Mouse (Mus musculus) cerebellum, postnatal 4 days (tissue): ENCODE results near the gene Usp16.

Experiments
- DNase-seq, 2 experiments: peaks; one replicate each; pipeline ENCODE4 v3.0.0; 2022; ENCODE audit warnings: low spot score in 2 of 2, mixed read lengths in 1 of 2

Gene Usp16

DNA sequence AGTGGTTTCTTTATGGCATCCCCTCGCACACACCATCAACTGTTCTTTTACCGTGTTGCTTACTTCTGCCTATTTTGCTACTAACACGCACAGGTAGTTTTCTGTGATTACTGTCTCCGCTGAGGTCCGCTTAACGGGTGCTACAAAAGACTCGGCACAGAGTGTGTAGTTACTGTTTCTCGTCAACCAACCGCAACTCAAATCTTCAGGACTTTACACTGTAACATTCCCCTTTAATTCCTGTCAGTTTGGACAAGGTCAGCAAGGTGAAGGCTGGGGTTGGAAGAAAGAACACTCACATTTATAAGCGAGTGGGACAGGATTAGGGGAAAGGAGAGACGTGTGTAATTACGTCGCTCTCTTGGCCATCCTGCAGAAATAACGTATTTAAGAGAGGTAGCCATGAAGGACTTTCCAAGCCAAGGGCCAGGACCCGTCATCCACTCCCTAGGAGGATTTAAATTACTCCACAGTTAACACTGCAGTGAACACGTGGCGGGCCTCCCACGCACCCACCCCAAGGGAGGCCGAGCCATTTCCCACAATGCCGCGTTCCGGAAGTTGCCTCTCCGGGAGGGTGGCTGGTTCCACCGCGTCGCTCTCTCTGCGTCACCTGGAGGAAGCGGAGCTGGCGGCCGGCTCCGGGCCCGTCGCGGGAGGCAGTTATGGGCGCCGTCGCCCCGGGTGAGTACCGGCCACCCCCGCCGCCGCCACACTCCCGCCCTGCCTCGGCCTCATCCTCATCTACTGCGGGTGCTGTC is at the start of gene Usp16:
Gene Usp16, plus strand, starts transcription at position 285 of the 761 bp plus-strand sequence.
- DNase-seq = peak; percentile 76 to 82

DNA sequence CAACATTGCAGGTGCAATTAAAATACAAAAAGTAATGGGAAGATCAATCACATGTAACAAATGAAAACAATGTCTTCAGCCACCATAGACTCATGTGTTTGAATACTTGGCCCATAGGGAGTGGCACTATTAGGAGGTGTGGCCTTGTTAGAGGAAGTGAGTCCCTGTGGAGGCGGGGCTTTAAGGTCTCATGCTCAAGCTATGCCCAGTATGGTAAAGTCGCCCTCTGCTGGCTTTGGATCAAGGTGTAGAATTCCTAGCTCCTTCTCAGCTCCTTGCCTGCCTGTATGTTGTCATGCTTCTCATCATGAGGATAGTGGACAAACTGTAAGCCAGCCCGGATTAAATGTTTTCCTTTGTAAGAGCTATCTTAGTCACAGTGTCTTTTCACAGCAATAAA is 49.5 kb upstream of the Usp16 start:
- DNase-seq = no peak

DNA sequence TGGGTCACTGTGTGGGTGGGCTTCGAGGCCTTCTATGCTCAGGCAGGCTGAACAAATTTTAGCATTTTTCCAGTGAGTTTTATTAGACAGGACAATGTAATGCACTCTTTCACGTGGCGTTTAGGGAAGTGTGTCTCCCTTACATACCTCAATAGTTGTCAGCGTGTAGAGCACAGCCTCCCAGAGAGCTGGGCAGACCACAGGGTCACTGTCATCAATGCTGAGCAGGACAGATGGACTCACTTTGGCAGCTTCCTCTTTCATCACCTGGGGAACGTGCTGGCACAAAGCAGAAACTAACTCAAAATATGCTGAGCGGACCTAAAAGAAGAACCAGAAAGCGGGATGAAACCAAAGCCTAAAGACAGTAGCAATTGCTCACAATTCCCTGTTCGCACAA is 33.8 kb upstream of the Usp16 start:
- no peak for DNase-seq

GRCm38 (mm10) chr16:87427516-87427915 is 27.0 kb upstream of the Usp16 start:
- no peak for DNase-seq

DNA sequence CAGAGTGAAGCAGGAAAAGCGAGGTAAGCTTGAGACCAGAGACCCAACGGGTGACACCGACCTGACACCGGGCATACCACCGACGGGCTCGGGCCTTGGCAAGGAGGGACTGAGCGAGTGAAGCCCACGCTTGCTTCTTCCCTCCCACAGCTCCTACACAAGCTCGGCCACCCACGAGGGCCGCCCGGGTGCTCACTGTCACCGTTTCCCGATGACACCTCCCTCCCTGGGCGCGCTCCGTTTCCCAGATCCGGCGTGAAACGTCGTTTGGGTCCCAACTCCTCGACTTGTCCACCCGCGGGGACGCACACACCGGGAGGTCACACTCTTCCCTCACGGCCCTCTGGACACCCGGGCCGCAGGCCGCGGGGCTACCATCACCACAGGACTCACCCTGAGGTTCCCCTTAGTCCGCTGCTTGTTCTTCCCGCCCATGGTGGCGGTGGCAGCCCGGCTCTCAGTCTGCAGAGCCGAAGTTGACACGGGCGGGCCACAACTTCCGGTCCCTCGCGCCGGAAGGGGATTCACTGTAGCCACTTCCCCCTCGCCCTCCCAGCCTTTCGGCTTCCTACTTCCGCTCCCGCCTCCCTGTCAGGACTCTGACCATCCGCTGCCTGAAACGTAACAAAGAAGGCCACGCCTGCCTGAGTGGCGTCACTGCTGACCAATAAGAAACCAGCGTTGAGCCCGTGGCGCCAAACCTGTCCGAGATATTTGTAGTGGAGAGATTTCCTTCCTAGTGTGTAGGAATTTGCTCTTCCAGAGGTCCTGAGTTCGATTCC is 22.3 kb upstream of the Usp16 start, which contains the start of gene Ltn1:
Gene Ltn1, minus strand, starts transcription at position 580 of the 782 bp plus-strand sequence.
- peak; percentile 97 for DNase-seq

GRCm38 (mm10) chr16:87434266-87434665 is 20.2 kb upstream of the Usp16 start:
- DNase-seq = no peak

GRCm38 (mm10) chr16:87434946-87435345 is 19.6 kb upstream of the Usp16 start:
- DNase-seq = no peak

GRCm38 (mm10) chr16:87435411-87436205 is 18.9 kb upstream of the Usp16 start:
- no peak for DNase-seq

DNA sequence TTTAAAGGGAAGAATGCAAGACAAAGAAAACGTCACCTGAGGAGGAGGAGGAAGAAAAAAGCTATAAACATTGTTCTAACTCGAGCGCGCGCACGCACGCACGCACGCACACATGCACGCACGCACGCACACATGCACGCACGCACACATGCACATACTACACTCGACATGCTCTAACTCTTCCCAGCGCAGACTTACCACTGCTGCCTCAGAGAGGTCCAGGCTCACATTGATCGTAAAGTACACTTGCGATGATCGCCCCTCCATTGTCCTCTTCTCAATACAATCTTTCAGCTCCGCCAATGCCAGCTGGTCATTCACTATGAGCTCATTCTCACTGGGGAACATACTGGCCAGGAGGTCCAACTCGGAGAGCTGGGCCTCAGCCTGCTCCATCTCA is 17.4 kb upstream of the Usp16 start:
- DNase-seq = no peak

DNA sequence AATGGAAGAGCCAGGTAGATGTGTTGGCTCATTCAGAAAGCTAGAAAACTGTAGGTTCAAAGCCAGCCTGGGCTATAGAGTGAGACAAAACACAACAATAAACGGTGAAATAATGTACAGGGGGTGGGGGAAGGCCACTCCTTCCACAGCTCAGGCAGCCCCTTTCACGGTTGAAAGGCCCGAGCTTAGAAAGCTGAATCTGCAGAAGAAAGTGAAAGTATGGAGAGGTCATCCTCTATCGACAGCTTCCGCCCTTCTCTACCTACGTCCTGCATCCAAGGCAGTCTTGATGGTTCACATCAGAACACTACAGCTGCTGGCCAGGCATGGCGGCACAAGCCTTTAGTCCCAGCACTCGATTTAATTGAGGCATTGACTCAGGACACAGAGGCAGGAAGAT is 15.8 kb upstream of the Usp16 start:
- no peak for DNase-seq

GRCm38 (mm10) chr16:87440184-87440686 is 14.3 kb upstream of the Usp16 start, which contains the start of gene Rwdd2b:
Gene Rwdd2b (minus strand): TSS chr16:87440573.
- DNase-seq = peak; percentile 81 to 88

GRCm38 (mm10) chr16:87441089-87441488 is 13.4 kb upstream of the Usp16 start:
- DNase-seq = no peak

- no peak for DNase-seq
These were observed 12.2 kb upstream of the Usp16 start for GRCm38 (mm10) chr16:87442291-87442690.

DNA sequence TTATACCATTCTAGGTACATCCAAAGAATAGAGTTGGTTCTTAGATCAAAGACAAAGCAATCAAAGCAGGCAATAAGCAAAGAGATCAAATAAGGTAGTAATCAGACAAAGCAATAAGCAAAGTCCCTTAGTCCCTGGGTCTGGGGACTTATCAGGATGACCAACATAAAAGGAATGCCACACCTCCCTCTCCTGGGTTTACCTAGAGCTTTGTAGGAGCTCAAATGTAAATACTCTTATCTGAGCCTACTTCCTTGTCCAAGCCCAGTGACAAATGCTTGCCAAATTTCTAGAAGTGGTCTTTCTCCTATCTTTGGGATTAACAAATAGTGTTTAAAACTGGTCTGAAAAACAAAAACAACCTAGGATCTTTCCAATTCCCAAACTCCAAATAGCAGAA is 11.3 kb upstream of the Usp16 start:
- DNase-seq = no peak

DNA sequence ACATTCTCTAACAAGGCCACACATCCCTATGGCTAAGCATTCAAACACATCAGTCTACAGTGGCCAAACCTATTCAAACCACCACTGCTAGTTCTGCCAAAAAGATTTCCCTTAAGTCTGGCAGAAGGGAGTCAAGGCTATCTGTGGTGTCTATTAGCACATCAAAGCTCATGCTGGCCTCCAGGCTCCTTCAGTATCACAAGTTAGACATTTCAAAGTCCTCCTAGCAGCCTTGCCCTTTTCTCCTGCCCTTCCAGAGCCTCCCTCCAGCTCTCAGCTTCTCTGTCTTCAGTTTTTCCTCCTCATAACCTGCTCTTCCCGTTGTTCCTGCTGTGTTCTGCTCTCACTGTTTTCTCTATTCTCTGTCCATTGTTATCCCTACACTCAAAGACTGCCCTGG is 10.4 kb upstream of the Usp16 start:
- no peak for DNase-seq

DNA sequence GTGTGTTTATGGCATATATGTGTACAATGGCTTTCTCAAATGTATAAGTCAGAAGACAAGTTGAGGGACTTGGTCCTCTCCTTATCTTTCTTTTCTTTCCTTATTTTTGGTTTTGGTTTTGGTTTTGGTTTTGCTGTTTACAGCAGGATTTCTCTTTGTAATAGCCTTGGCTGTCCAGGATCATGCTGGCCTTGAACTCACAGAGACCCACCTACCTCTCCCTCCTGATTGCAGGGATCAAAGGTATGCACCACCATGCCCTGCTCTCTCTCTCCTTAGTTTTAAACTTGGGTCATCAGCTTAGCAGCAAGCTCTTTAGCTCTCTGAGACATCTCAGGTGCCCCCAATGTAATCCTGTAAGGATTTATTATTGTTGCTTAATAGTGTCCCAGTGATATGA is 9.4 kb upstream of the Usp16 start:
- no peak for DNase-seq

- no peak for DNase-seq
These were observed 9.0 kb upstream of the Usp16 start for GRCm38 (mm10) chr16:87445528-87445927.

DNA sequence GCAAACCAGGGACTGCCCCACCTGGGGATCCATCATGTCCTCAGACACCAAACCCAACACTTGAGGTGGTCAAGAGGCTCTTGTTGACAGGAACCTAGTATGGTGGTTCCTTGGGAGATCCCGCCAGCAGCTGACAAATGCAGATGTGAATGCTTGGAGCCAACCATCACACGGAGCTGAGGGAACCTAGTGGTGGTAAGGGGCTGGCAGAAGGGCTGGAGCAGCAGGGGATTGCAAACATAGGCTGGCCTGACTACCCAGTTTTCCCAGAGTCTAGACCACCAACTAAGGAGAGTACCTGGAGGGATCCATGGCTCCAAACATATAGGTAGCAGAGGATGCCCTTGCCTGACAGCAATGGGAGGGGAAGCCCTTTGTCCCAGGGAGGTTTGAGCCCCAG is 1.3 kb upstream of the Usp16 start:
- no peak for DNase-seq

DNA sequence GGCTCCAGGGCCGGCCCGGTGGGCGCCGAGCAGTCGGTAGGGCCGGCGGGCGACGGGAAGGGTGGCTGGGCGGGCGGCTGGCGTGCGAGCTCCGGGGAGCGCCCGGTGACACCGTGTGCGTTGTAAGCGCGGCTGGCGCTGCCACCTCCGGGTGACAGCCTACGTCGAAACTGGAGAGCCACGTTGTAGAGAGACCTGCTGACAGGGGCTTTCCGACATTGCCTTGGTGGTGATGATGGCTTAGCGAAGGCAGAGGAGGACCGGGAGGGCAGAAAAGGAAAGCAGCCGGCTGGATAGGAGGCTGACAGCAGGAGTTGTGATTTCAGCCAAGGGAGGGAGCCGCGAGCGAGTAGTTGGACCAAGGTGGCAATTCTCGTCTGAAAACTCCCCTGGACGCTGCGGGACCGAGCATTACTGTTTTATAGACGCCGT is 693 bp downstream of the Usp16 start:
- DNase-seq = no peak

- no peak for DNase-seq
These were observed 4.2 kb downstream of the Usp16 start for GRCm38 (mm10) chr16:87458752-87459151.

DNA sequence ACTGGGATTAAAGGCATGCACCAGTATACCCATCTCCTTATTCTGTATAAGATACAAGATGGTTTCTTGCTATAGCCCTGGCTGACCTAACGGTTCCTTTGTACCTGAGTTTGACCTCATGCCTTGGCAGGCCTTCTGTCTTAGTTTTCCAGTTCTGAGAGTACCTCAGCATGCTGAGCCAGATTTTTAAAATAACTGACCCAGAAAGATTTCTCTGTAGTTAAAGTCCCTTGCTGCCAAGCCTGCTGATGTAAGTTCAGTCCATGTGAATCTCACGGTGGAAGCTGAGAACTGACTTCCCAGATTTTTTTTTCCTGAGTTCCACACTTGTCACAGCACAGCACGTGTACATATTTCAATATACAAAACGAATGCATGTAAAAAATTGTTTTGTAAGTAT is 16.1 kb downstream of the Usp16 start:
- DNase-seq = no peak

DNA sequence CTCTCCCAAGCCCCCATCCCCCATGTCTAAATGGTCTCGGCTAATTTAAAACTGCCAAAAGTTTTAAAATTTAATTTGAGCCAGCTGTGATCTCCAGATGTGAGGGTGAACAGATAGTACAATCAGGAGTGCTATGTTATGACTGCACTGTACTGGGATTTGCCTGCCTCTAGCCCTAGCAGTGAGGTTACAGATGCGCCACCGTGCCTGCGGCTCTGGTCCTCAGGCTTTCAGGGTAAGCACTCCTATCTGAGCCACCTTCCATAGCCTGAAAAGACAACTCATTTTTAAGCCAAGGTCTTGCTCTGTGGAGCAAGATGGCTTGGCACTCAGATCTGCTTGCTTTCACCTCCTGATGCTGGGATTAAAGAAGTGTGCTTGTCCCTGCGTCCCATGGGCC is 29.9 kb downstream of the Usp16 start:
- DNase-seq = no peak
